Mouse (Mus musculus) megakaryocyte, embryonic 14.5 days (primary cell): ENCODE data around the gene Snapc2.

Experiments used
- FLI1 ChIP-seq: IDR thresholded peaks from 2 replicates; pipeline ENCODE4 v1.6.1; 2012; ENCODE audit warnings: low read length, inconsistent platforms, mixed read lengths
- GATA1 ChIP-seq: IDR thresholded peaks from 3 replicates; pipeline ENCODE4 v1.6.1; 2012; ENCODE audit warnings: mixed read lengths, low read length, inconsistent platforms, borderline replicate concordance

DNA sequence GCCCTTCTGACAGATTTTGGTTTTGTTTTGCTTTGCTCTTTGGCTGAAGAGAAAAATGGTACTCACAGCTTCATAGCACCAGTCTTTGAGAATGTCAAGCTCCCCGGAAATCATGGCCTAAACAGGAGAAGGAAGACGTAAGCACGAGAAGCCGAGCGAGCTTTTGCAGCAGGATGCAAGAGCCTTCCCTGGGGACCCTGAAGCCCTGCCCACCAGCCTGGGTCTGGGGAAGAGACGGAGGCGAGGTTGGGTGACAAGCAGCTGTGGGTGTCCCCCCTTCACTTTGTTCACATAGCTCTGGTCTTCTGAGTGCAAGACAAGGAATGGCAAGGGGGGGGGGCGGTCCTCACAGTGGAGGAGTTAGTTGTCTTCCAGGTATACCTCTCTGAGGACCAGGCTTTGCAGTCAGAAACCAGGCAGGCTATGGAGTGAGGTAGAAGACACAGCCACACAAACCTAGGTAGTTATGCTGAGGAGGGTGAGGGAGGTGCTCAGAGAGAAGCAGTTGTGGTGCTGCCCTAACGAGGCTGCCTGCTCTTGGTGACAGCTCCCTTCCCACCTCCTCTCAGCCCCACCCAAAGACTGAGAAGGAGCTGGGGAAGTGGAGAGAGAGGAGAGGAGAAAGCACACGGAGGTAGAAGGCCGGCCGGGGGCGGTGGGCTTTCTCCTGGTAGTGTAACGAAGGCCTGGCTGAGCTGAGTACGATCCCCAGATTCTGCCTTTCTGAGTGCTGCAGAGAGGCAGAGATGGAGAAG lies 12.5 kb downstream of the Snapc2 start:
- TF ChIP-seq GATA1 (no peak), FLI1 (no peak)
